ENCODE assay signal across 1 mouse cellular context in genomic region chr10:128968341-128968749, GRCm38 (mm10).
TF ChIP-seq lines count a peak whose summit lies in the region.

No protein-coding gene starts in this region.

TF ChIP-seq in myocyte, 11 proteins besides CTCF, POLR2A, EP300 and RAD21 (continued from another document):
- TF ChIP-seq CEBPB (IDR thresholded peaks at IDR 0.05; ENCODE audit: insufficient read depth, poor library complexity, severe bottlenecking) (no peak), REST (IDR thresholded peaks at IDR 0.05; ENCODE audit: insufficient read depth, insufficient read length) (no peak), TCF3 (IDR thresholded peaks at IDR 0.05; ENCODE audit: insufficient read length, low read depth) (no peak), TCF12 (IDR thresholded peaks at IDR 0.05; ENCODE audit: insufficient read depth, poor library complexity, severe bottlenecking) (no peak), SRF (IDR thresholded peaks at IDR 0.05; ENCODE audit: control insufficient read depth, insufficient read length, low read depth) (no peak), E2F4 (IDR thresholded peaks at IDR 0.05; ENCODE audit: insufficient read depth) (no peak)
